Mouse (Mus musculus) hematopoietic stem cell, adult 5-6 weeks (primary cell): ENCODE measurements at regions not wholly inside any gene's neighbourhood (a gene's known extent, or its start where the extent isn't known, plus 50 kb on each side); places are given as distances from the start of the nearest gene placed in this dataset.
"Not testable (repeated sequence)": the region's sequence is repeated elsewhere in the genome, so short reads cannot be mapped to it uniquely, and the experiment has no call there.

Experiments used
- ATAC-seq, 2 experiments: fragments of 125-278 bp in 1 of 2; replicated peaks in 1 of 2; 2 replicates each; pipeline ENCODE4 v1.8.0; 2016 to 2017; ENCODE audit warnings: inconsistent platforms in 2 of 2, mild to moderate bottlenecking in 2 of 2, moderate number of reproducible peaks in 2 of 2, low read depth in 1 of 2, moderate TSS enrichment in 1 of 2; ENCODE audit not compliant: low FRiP score in 2 of 2, poor library complexity in 2 of 2, severe bottlenecking in 2 of 2, insufficient read depth in 1 of 2, low TSS enrichment in 1 of 2

DNA sequence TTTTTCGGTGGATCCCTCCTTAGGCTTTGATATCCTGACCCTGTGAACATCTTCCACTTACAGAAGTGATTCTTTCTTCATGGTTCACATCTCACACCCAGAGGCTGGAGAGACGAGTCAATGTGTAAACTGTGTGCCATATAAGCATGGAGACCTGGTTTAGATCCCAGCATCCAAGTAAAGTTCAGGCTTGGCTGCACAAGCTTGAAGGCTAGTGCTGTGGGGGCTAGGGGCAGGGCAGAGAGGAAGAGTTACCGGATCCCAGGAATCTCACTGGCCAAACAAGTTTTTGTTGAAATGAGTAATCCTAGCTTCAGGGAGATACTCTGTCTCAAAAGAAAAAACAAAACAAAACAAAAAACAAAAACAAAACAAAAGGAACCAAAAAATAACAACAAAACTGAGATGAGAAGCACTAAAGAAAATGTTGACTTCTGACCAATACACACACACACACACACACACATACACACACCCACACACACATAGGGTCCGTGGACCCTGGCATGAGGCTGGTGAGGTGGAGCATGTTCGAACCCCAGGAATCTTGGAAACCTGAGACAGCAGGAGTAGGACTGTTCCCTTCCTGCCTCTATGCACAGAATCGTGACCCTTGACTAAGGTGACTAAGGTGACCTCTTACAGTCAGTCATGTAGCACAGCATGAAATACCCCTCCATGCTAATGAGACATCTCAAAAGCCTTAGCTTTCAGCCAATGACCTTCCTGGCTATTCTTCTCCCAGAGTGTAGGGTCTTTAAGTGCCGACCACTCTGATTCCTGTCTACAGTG is 55.2 kb downstream of the Gm12728 start:
- no peak for ATAC-seq

DNA sequence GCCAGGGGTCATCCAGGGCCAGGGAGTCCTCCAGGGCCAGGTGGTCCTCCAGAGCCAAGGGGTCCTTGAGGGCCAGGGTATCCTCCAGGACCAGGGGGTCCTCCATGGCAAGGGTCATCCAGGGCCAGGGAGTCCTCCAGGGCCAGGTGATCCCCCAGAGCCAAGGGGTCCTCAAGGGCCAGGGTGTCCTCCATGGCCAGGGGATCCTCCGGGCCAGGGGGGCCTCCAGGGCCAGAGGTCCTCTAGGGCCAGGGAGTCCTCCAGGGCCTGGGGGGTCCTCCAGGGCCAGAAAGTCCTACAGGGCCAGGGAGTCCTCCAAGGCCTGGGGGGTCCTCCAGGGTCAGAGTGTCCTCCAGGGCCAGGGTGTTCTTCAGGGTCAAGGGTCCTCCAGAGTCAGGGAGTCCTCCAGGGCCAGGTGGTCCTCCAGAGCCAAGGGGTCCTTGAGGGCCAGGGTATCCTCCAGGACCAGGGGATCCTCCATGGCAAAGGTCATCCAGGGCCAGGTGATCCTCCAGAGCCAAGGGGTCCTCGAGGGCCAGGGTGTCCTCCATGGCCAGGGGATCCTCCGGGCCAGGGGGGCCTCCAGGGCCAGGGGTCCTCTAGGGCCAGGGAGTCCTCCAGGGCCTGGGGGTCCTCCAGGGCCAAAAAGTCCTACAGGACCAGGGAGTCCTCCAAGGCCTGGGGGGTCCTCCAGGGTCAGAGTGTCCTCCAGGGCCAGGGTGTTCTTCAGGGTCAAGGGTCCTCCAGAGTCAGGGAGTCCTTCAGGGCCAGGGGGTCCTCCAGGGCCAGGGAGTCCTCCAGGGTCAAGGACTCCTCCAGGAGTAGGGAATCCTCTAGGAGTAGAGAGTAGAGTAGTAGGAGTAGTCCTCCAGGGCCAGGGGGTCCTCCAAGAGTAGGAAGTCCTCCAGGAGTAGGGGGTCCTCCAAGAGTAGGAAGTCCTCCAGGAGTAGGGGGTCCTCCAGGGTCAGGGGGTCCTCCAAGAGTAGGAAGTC is 56.6 kb downstream of the Gm12728 start:
- not testable (repeated sequence) for ATAC-seq

DNA sequence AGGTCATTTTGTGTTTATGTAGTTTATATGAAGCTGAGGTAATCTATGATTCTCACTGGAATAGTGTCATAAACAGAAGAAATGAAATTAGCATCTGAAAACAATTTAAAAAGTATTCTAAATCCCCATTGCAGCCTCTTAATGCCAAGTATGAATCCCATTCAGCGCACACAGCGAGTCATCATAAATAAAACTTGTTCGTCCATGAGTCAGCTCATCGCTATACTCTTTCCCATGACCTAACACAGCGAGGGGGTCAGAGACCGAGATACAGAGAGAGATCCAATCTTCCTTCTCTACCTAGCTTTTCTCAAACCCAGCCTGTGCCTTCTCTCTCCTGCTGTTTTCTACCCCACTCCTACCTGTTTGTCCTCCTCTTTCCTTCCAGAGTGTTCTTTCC is 63.4 kb downstream of the Gm12728 start:
- ATAC-seq: no peak

DNA sequence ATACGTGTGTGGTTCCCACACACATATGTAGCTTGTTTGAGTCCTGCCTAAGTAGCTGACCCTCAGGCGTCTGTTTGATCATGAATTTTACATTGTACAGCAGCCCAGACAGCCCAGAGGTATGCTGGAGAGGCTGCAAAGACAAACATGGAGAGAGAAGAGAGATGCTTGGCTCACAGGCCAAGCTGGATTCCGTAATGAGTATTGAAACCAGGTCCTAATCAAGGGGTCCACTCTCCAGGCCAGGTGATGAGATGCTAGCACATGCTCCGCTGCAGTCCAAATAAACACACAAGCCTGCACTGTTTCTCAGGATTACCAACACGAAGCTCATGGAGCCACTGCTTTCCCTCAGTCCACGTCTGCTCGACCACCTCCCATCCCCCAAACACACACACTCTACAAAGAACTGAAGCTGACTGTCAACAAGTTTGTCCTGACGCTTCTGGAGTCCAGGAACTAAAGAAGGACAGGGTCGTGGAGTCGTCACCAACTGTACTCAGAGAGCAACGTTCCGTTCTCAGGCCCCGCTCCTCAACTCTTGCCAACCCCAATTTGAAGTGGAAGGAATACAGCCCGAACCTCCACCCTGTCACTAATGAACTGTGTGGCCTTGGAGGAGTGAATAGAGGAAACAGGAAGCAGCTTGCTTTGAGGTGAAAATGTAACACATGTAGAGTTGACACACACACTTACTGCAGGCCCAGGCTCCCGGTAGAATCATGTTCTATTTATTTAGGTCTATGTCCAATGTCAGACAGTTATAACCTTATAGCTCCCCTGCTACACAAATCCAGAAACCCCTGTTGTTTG is 69.6 kb downstream of the Gm12728 start:
- ATAC-seq: peak; percentile 60 to 67

DNA sequence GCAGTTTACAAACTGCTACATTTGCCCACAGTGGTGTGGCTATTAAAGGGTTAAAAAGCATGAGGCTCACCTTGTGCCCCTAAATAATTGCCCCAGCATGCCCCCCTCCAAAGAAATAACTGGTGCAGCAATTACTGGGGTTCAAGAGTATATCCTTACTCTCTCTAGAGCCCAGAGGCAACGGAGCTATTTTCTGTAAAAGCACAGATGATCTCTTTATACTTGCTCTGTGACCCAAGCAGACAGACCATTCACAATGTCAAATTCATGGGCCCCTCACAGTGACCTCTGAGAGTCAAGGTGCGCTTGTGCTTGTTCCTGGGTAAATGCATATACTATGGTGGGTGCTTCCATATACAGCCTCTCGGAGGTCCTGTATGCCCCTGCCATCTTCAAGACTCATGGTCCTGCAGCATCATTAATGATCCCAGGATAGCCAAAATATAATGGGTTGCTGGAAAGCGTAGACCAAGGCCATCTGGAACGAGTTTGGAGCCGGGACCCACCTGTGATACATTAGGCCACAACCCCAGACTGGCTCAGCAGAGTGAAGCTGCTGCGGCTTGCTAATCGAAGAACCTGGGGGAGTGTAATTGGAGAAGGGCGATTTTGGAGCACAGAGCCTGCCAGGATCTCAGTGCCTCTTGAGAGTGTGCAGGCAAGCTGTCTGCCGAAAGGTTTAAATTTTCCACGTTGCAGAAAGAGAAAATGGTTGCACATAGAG is 71.4 kb downstream of the Gm12728 start:
- no peak for ATAC-seq

DNA sequence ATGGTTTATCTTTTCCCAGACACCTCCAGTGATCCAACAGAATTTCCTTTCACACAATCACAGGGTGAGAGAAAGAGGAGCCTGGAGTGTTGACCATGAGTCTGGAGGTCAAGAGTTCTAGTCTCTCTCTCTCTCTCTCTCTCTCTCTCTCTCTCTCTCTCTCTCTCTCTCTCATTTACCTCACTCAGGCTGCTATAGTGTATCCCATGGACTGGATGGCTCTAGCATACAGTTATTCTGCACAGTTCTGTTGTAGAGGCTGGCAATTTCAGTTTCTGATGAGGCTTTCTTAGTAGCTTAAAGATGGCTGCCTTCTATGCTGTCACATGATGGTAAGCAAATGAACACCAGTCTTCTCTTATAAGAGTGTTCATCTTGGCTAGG is 72.0 kb downstream of the Gm12728 start:
- no peak for ATAC-seq

DNA sequence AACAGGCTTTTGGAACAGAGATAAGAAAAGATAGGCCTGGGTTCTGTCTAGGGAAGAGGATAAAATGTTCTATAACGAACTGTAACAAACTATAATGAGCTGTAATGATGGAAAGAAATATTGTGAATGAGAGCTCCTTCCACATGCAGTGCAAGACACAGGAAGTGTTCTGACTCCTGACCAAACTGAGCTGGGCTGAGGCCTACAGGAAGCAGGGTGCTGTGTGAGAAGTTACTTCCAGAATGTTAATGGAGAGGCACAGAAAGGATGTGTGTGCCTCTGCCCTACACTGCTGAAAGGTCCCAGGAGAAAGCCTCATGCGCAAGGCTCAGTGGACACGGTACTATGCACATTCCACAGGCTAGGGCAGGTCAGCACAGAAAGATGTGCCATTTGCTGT is 80.8 kb downstream of the Gm12728 start:
- no peak for ATAC-seq

DNA sequence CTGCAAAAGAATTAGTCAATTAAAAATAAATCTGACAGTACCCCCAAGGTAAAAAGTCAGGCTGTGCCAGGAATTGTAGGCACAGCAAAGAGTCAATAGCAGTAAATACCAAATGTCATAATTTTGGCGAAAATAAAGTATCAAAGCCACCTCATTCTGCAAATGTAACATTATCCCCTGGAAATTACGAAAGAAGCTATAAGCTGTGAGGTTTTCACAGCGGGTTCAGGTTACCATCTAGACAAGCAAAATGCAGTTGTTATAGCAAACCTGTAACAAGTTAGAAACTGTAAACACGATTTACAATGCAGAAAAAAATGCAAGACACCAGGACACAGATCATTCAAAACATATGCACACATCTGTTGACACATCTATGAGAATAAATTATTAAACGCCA is 87.6 kb downstream of the Gm12728 start:
- no peak for ATAC-seq

DNA sequence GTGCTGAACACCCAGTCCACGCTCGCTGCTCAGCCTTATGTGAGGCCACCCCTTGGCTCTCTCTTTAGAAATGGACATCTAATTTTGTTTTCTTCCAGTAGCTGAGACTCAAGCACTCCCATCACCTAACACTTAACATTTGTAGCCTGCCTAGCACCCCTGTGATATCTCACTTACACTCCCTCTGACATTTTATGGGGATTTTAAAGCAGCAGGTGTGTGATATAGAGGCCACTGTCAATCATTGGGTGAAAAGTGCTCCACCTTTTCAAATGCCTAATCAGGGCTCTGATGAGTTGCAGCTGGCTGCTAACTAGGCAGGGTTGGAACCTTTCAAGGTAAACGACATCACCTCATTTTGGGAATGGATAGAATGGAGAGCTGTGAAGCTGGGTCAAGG is 90.2 kb downstream of the Gm12728 start:
- ATAC-seq: no peak

DNA sequence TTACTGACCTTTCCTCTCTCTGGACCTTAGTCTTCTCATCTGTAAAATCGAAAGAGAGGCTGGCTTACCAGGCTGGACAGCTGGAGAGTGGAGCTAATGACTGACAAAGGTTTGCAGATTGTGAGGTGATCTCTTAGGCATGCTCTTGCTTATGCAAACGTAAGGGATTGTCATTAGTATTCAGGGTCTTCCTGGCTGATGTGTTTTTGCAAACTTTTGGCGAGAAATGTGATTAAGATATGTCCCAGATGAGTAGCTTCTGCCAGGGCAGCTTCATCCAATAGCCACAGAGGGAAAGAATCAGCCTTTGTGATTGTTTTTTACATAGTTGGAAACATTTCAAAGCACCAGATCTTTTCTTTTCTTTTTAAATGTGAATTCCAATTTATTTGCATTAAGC is 95.1 kb downstream of the Gm12728 start:
- no peak for ATAC-seq

DNA sequence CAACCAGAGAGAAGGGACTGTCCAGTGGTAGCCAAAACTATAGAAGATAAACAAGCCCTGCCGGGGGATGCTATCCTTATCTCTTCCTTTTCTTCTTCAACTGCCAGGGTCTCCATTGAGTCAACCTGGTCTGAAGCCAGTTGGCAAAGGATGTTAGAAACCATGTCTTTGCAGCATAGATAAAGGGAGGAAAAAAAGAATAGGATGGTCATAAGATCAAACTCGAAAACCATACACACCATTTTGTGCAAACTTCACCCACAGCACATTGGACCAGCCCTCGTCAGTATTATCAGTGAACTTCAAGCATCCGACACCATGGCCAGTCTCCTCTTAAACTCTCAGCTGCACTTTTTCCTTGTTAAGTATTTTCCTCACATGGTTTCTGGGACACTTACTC is 101.8 kb downstream of the Gm12728 start:
- no peak for ATAC-seq

DNA sequence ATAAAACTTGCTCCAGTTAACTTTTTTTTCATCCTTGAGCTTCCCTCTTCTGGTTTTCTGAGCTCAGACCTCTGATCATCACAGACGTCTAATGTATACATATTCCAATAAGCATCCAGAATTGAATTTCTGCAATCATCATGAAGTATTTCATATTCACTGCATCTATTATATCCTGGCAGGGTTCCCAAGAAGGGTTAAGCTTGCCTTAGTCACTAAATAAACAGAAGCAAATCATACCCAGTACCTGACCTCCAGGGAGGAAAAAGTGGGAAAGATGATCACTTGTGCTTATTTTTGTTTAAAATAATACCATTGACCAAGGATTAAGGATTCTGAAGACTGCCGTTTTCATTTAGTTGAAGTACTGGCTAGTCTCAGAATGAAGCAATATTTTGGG is 102.4 kb downstream of the Gm12728 start:
- no peak for ATAC-seq

DNA sequence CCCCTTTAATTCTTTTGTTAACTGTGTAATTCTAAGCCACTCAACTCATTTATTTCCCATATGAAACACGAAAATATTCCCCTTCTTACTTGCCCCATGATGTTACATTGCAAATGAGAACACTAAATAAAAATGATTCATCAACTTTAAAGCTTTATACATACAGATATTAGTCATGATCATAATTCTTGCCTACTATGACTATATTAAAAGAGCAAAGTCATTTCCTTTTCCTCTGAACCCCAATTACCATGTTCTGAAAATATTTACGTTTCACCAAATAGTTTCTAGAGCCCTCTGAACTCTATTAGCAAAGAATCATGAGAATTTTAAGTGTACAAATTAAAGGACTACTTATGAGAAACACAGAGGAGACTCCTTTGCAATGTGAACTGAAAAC is 105.4 kb downstream of the Gm12728 start:
- 0 out of 4 replicates have a peak, but pooled peaks of 1 of the 2 experiments have one; percentile 7 for ATAC-seq

DNA sequence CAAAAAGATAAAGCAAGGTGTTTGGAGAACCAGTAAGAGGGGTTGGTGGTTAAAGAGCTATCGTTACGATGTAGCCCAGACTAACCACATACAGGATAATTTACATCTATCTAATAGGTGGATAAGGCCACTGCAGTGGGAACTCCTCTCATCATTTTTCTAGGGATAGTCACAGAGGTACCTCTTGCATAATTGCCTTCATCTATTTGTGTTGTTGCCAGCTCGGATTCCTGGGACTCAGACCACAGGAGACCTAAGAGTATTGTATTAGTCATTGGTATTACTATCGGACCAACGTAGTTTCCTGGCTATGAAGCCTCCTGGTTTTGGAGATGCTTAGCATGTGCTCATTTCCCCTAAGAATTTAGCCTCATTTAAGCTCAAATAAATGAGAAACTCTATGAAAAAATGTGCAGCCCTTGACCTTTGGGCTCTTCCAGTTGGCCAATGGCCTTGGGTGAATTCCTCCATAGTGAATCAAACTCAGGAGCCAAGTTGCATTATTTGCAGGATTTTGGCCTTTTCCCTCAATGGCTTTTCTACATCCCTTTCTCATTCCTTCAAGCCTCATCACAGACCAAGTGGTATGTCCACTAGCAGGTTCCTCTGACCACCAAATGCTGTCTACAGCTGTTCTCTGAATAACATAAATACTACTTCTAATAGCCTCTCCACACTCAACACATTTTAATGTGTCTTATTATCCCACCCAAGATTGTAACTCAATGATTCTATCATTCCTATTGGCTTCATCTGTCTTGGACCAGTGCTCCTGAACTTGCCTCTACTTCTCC is 108.6 kb downstream of the Gm12728 start:
- no peak for ATAC-seq

DNA sequence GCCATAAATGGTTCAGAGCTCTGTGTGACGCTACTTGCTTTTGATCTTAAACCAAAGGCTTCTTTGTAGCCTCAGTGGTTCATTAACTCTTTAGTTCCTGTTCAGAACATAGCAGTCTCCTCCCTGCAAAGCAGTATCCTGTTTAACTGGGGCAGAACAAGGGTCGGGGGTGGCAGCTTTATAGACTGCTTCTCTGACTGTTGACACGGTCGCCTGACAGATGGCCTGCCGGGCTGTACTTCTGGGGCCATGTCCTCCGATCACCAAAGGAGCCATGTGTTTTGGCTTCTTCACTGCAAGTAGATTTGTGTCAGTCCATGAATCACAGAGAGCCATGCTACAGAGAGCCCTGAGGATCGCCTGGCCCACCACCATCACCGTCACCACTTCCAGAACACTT is 115.2 kb downstream of the Gm12728 start:
- no peak for ATAC-seq

DNA sequence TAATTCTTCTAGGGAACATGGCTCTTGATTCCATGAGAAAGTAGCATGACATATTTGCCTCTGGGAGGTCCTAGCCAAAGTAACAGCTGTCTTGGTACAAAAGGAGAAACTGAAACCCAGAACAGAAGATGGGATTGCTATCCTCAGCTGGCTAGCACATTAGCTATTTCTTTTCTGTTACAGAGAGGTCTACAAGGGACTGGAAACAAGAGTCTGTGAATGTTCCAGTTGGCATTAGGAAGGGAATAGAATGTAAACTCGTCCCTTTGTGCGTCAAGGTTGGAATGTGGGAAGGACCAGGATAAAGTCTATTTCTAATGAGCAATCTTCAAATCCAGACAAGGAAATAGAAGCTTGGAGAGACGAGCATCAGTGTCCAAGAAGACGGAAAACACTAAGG is 116.7 kb downstream of the Gm12728 start:
- no peak for ATAC-seq
